Mouse (Mus musculus) R1 (cell line): Measurements from ENCODE around the gene Vmn1r3.
"Not testable (repeated sequence)": the region's sequence is repeated elsewhere in the genome, so short reads cannot be mapped to it uniquely, and the experiment has no call there.

Experiments used
- DNase-seq: peaks from one replicate; pipeline ENCODE4 v3.0.0-alpha.2; 2018; ENCODE audit warnings: low read depth, low spot score

Gene Vmn1r3

GRCm38 (mm10) chr4:3185258-3185657 lies at the start of gene Vmn1r3:
Vmn1r3 (minus strand) TSS chr4:3185358.
- DNase-seq, result not testable (repeated sequence)

DNA sequence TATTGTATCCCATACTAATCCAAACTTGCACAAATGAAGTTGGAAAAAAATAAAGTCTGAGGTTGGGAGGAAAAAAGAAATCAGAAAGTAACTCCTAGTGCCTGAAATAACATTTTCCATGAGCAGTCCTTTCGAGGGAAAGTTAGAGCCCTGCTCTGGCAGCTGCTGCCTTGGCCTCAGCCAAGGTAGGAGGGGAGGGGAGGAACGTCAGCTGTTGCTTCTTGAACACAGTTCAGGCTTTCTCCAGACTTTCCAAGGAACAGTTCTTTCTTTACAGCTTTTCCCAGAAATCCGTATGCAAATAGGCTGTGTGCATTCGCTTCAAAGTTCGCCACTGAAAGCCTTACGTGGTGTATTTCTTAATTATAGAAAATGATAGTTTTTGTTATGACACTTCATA lies 46.9 kb upstream of the Vmn1r3 start:
- DNase-seq, result no peak

DNA sequence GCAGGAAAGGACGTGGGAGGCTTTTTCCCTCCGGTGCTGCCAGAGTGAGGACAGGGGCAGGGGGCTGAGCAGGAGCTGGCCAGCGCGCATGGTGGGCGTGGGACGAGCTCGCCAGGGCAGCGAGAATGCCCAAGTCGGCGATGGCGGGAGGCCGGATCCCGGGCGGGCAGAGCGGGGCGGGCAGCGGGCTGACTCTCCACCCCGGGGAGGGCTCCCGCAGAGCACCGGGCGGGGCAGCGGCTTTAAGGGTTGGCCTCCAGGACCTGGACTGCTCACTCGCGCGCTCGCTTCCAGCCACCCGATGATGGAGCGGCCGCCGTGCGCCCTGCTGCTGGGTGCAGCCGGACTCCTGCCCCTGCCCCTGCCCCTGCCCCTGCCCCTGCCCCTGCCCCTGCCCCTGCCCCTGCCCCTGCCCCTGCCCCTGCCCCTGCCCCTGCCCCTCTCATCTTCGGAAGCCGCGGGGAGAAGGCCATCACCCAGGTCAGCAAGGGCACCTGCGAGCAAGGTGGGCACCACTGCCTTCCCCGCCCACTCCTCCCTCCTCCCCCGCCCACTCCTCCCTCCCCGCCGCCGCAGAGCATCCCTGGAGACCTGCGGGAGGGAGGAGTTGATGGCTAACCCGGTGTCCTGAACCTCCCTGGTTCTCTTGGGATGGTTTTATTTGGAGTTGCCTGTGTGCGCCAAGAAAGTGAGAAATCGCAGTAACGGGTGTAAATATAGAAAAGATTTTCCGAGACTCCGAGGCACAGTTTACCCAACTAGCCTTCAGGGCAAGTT lies 45.9 kb upstream of the Vmn1r3 start:
- DNase-seq, result no peak

- no peak for DNase-seq
Measured at GRCm38 (mm10) chr4:3229532-3229931, 44.4 kb upstream of the Vmn1r3 start.

DNA sequence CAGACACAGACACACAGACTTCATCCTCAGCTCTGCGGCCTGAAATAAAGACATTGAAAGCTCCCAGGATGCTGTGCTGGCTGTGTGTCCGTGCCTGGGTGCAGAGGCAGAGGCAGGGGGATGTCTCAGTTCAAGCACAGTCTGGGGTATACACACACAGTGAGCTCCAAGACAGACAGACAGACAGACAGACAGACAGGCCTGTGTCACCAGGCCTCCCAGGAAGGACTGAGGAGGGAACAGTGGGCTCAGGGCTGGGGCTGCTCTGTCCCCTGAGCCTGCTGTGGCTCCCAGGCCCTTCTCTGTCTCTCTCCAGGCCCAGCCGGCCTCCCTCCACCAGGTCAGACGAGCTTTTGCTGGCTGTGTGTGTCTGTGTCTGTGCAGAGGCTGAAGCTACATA lies 43.3 kb upstream of the Vmn1r3 start:
- DNase-seq, result no peak

GRCm38 (mm10) chr4:3227751-3228150 lies 42.6 kb upstream of the Vmn1r3 start:
- no peak for DNase-seq

- DNase-seq, result no peak
Measured at GRCm38 (mm10) chr4:3226488-3226887, 41.3 kb upstream of the Vmn1r3 start.

GRCm38 (mm10) chr4:3225416-3225815 lies 40.3 kb upstream of the Vmn1r3 start:
- DNase-seq, result not testable (repeated sequence)

DNA sequence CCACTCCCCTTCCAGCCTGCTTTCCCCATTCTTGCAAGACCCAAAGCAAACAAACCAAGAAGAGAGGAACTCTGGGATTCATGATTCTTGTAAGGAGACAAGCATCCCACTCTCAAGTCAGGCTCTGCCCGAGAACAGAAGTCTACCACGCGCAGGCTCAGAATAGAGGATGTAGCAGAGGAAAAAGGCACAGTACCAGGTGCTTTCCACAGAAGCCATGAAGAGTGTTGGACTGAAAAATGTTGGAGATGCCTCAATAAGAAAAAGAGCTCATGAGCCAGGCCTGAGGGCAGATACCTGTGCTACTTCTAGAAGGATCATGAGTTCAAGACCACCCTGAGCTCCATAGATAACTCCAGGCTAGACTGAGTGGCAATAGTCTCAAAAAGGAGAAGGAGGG lies 39.7 kb upstream of the Vmn1r3 start:
- DNase-seq, result not testable (repeated sequence)

DNA sequence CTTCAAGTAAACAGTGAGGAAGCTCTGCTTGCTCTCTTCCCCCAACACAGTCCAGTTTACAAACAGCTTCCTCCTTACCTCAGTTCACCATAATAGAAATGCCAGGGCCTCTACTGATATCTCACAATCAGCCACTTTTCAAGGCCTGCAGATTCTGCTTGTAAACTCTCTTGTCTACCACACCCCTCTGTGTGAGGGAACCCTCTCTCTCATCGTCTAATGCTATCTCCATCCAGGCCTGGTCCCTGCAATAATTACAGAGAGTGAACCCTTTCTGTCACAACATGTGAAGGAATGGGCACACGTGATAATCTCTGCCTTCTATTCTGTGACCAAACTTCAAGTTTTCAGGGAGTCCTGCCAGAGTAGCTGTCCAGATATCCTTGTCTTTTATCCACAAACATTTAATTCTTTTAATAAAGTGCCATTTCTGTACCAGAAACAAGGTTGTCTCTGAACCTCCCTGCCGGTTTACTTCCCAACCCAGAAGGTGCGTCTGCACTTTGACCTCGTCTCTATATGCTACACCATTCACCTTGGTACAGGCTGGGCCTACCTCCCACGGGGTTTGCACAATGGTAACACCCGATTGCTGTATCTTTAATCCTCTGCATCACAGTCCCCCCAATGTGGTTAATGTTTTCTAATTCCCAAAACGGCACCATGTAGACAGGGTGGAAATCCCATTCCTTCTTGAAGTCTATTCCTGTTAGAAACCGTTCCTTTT lies 38.5 kb upstream of the Vmn1r3 start:
- not testable (repeated sequence) for DNase-seq

DNA sequence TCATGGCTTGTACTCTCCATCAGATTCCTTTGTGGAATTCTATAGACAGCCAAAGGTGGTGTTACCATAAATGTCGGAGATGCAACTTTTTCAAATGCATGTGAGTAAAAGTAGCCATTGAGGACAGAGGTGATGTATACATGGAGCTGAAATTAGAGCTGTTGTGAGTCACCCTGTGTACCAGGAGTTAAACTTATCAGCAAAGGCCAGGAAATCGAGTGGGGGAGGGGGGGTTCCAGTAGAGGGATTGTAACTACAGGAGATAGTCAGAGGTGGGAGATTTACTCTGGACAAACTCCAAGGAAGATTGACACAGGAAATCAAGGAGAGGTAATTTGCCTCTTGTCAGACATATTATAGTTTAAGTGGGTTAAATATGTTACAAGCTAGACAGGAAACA lies 31.2 kb upstream of the Vmn1r3 start:
- DNase-seq, result not testable (repeated sequence)

DNA sequence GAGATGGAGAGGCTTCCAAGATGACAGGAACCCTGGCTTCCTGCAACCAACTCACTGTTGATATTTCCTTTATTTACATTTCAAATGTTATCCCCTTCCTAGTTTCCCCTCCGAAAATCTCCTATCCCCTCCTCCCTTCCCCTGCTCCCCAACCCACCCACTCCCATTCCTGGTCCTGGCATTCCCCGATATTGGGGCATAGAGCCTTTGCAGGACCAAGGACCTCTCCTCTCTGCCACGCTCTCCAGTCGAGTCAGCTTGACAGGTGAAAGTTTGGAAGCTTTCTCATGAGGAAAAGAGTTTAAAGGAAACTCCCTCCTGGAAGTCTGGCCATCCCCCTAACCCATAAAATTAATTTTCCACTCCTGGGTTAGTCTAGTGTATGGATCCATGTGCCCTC lies 28.2 kb upstream of the Vmn1r3 start:
- not testable (repeated sequence) for DNase-seq

DNA sequence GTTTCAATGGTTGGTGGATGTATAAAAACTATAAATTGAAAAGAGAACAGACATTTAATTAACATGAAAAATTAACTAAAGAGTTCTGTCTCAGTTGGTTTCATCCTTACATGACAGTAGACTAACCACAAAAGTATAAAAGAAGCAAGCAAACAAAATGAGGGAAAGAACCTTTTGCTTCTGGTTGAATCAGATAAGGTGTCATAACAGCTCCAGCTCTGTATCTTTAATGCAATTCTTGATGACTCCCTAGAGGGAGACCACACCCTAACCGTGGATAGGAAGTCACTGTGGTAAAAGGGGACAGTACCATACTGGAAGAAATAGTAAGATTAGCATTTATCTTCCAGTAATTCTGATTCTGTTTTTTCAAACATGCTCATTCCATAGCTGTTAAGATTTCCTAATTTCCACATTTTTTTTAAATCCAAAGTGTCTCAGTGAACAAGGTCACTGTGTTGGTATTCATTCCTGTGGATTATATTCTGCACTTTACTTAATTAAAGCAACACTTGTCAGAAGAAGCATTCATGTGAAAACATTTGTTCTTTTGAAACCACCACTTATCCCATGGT lies 24.6 kb upstream of the Vmn1r3 start:
- DNase-seq, result not testable (repeated sequence)

- not testable (repeated sequence) for DNase-seq
Measured at GRCm38 (mm10) chr4:3176746-3177490, 8.2 kb downstream of the Vmn1r3 start.

- DNase-seq, result not testable (repeated sequence)
Measured at GRCm38 (mm10) chr4:3176195-3176594, 9.0 kb downstream of the Vmn1r3 start.

- not testable (repeated sequence) for DNase-seq
Measured at GRCm38 (mm10) chr4:3175756-3176155, 9.4 kb downstream of the Vmn1r3 start.

DNA sequence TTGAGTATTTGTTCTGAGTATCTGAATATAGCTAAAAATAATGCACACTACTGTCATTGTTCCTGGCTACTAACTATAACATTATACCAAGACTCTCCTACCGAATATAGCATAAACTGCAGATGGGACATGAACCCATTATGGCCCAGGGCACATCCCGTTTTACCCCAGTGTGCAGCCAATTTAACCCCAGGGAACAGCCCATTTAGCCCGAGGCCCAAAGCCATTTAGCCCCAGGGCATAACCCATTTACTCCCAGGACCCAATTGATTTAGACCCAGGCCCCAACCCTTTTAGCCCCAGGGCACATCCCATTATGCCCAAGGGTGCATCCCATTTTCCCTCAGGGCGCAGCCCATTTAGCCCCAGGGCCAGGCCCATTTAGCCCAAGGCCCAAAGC lies 10.6 kb downstream of the Vmn1r3 start:
- DNase-seq, result not testable (repeated sequence)

GRCm38 (mm10) chr4:3167020-3167419 lies 18.1 kb downstream of the Vmn1r3 start, which contains the start of gene Vmn1r2:
Vmn1r2 (plus strand) TSS chr4:3167320.
- DNase-seq, result not testable (repeated sequence)

DNA sequence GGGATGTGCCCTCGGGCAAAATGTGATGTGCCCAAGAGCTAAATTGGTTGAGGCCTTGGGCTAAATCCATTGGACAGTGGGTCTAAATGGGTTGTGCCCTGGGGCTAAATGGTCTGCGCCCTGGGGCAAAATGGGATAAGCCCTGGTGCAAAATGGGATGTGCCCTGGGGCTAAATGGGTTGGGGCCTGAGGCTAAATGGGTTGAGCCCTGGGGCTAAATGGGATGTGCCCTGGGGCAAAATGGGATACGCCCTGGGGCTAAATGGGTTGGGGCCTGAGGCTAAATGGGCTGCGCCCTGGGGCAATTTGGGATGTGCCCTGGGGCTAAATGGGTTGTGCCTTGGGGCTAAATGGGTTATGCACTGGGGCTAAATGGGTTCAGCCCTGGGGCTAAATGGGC lies 20.1 kb downstream of the Vmn1r3 start:
- no peak for DNase-seq

- not testable (repeated sequence) for DNase-seq
Measured at GRCm38 (mm10) chr4:3164429-3164828, 20.7 kb downstream of the Vmn1r3 start.

- DNase-seq, result not testable (repeated sequence)
Measured at GRCm38 (mm10) chr4:3153320-3153719, 31.8 kb downstream of the Vmn1r3 start.

GRCm38 (mm10) chr4:3147926-3148325 lies 37.2 kb downstream of the Vmn1r3 start:
- DNase-seq, result not testable (repeated sequence)
